Mouse (Mus musculus) lung, adult 2 months (tissue): ENCODE results near the gene Nrbp1.

Experiments
- CTCF ChIP-seq: fragments of 200-500 bp; IDR thresholded peaks from 2 replicates; pipeline ENCODE4 v1.5.1; 2011; ENCODE audit warnings: mild to moderate bottlenecking, low read length, control low read depth; ENCODE audit not compliant: insufficient read depth
- POLR2A ChIP-seq: fragments of 200-500 bp; IDR thresholded peaks from 2 replicates; pipeline ENCODE4 v1.6.1; 2011; ENCODE audit warnings: low read depth, mild to moderate bottlenecking, control low read depth, low read length, borderline replicate concordance; ENCODE audit errors: extremely low read depth

DNA sequence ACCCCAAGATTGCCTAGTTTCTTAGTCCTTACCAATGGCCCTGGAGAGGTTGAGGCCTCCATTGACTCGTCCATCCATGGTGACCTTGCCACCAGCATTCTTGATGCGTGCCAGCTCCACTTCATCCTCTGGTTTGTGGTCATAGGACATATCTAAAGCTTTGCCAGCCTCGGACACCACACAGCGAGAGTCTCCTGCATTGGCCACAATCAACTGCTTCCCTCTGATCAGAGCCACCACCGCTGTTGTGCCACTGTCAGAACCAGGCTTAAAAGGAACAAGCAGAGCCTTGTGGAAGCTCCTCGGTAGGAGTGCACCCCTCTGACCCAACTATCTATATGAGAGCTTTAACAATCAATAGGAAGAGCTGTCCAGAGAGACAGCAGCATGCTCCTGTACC is 36.2 kb upstream of the Nrbp1 start:
- TF ChIP-seq CTCF, result no peak
- no peak for TF ChIP-seq POLR2A
